In the genomic region with DNA sequence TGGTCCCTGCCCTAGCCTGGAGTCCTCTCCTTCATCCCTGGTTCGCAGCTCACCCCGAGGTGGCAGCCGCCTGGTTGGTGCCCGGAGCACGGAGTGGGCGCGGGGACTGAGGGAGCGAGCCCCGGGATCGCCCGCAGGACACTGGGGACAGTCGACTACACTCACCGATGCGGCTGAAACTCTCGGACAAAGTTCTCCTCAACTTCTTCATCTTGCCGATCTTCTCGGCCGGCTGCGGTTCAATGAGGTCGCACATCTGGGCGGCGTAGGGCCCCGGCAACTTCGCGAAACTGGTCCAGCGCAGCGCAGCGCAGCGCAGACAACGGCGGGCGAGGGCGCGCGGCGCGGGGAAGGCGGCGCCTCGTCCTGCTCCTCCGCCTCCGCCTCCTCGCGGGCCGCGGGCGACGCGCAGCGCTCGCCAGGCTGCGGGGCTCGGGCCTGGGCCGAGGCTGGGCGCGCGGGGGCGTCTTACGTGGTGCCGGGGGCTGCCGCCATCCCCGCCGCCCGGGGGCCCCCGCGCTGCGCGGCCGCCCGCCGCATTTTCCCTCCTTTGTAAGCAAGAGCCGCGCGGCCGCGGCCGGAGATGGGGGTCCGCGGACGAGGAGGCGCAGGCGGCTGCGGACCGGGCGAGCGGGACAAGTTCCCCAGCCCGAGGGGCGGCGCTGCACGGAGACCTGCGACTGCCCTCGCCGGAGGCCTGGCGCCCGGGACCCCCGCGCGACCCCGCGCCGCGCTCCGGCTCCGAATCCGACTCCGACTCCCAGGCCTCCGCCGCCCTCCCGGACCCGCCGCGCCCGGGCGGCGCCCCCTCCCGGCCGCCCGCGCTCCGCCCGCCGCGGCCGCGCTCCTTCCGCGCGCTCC, we compare ENCODE assay signal across 8 mouse cellular contexts. TPM values are rescaled to one million over a fixed set of nuclear protein-coding genes. Genes with fewer than 3 reads are reported as not detected.
A peak's percentile ranks its signal among the peaks of the same experiment; 100 is the strongest.
DNase-seq lines count a peak whose midpoint lies in the region; ATAC-seq lines count a peak whose summit lies in the region.

No protein-coding gene starts in this region.

- H3K4me2 ChIP-seq in hindbrain, embryonic 11.5 days (replicated peaks; ENCODE audit: low read depth, low read length), result peak overlapping the region; percentile 66

- DNase-seq in Muller cell, postnatal 12 days (ENCODE audit: inconsistent ontology term), result peak; percentile 82
- peak; percentile 52 for DNase-seq in cerebellum, adult 9-10 months
- DNase-seq in frontal cortex, postnatal 14 days (ENCODE audit: low spot score in 2 of 2), result peak; percentile 20 to 30
- DNase-seq in hindbrain, embryonic 11.5 days (ENCODE audit: low spot score), result peak; percentile 82
- DNase-seq in left cerebral cortex, adult 11 months (ENCODE audit: low spot score), result peak; percentile 25
- peak; percentile 72 for DNase-seq in lung, postnatal 14 days
- DNase-seq in ovary, postnatal 36 days (ENCODE audit: low spot score), result peak; percentile 73
- peak; percentile 58 for DNase-seq in urinary bladder, postnatal 14 days (ENCODE audit: low spot score)

- peak overlapping the region; percentile 96 for H3K9ac ChIP-seq in hindbrain, embryonic 11.5 days (ENCODE audit: low read depth, low read length)

- no peaks in the 10 kb centered on the region for H3K4me1 ChIP-seq in hindbrain, embryonic 11.5 days (replicated peaks; ENCODE audit: control insufficient read depth, insufficient read depth, low read length)

- peak overlapping the region; percentile 95 for H3K27ac ChIP-seq in hindbrain, embryonic 11.5 days (ENCODE audit: low read depth, low read length)

- H3K27me3 ChIP-seq in hindbrain, embryonic 11.5 days (ENCODE audit: control insufficient read depth, insufficient read depth, low read length), result no peaks in the 10 kb centered on the region

- no peaks in the 10 kb centered on the region for H3K9me3 ChIP-seq in hindbrain, embryonic 11.5 days (ENCODE audit: control insufficient read depth, low read length)

- no peaks in the 10 kb centered on the region for H3K36me3 ChIP-seq in hindbrain, embryonic 11.5 days (ENCODE audit: control insufficient read depth, insufficient read depth, low read length)

- under 1% methylated on average over 101 of the region's 128 CpGs for WGBS in hindbrain, embryonic 11.5 days

- H3K4me3 ChIP-seq in hindbrain, embryonic 11.5 days (ENCODE audit: low read depth, low read length), result peak overlapping the region; percentile 79

- ATAC-seq in hindbrain, embryonic 11.5 days (ENCODE audit: low FRiP score), result peak; percentile 95

RNA-seq across cellular contexts. Expression of a gene that starts 40.0 kb away (rescaled TPM):
- 33.7 and 35.7 TPM in 2 replicates for polyA plus RNA-seq in hindbrain, embryonic 11.5 days (2014; fragmentation: Nextera tagmentation; extraction: Ambion mirVana)

Comparison
In these comparisons a context has a peak if more than half of its experiments do, and no peak if none do; other contexts are left out.
1. Peak in every context shown above with its lines: DNase-seq, ATAC-seq, H3K4me3 ChIP-seq and H3K27ac ChIP-seq.
2. DNase-seq: peak in every context shown above with its lines; median percentile 82 in Muller cell, postnatal 12 days; 82 in hindbrain, embryonic 11.5 days; 73 in ovary, postnatal 36 days; 72 in lung, postnatal 14 days; 58 in urinary bladder, postnatal 14 days; 52 in cerebellum, adult 9-10 months; 25 in frontal cortex, postnatal 14 days; 25 in left cerebral cortex, adult 11 months.